Mouse (Mus musculus): ENCODE data around the gene Doxl2. TPM values are rescaled to one million over a fixed set of nuclear protein-coding genes. Genes with fewer than 3 reads are reported as not detected.

The Doxl2 gene
- polyA plus RNA-seq, 1 experiment, result not detected

GRCm38 (mm10) chr6:49008420-49009160 is 33.8 kb downstream of the Doxl2 start:
- no peak for DNase-seq (ENCODE audit: extremely low spot score in 1 of 2, low spot score in 1 of 2)

- no peak for DNase-seq (ENCODE audit: extremely low spot score in 1 of 2, low spot score in 1 of 2)
These were observed 34.4 kb downstream of the Doxl2 start for GRCm38 (mm10) chr6:49009161-49009555.

- no peak for DNase-seq (ENCODE audit: extremely low spot score in 1 of 2, low spot score in 1 of 2)
These were observed 34.9 kb downstream of the Doxl2 start for GRCm38 (mm10) chr6:49009665-49010064.

- DNase-seq (ENCODE audit: extremely low spot score in 1 of 2, low spot score in 1 of 2), result no peak
These were observed 36.4 kb downstream of the Doxl2 start for GRCm38 (mm10) chr6:49011191-49011590.

- no peak for DNase-seq (ENCODE audit: extremely low spot score in 1 of 2, low spot score in 1 of 2)
These were observed 38.3 kb downstream of the Doxl2 start for GRCm38 (mm10) chr6:49013023-49013422.

DNA sequence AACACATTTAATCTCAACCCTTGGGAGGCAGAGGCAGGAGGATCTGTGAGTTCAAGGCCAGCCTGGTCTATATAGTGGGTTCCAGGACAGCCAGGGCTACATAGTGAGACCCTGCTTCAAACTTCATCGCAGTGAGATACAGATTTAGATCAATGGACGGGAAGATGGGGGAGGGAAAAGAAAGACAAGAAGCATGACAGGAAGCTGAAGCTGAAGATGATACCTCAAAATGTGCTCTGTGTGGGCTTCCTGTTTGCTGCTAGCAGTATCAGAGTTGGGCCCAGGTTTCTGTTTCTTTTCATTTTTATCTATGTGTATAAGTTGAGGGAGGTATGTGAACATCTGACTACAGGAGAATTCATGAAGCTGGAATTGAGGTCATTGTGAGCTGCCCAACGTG is 38.7 kb downstream of the Doxl2 start:
- DNase-seq (ENCODE audit: extremely low spot score in 1 of 2, low spot score in 1 of 2), result no peak

- DNase-seq (ENCODE audit: extremely low spot score in 1 of 2, low spot score in 1 of 2), result no peak
These were observed 42.4 kb downstream of the Doxl2 start for GRCm38 (mm10) chr6:49017150-49017549.

DNA sequence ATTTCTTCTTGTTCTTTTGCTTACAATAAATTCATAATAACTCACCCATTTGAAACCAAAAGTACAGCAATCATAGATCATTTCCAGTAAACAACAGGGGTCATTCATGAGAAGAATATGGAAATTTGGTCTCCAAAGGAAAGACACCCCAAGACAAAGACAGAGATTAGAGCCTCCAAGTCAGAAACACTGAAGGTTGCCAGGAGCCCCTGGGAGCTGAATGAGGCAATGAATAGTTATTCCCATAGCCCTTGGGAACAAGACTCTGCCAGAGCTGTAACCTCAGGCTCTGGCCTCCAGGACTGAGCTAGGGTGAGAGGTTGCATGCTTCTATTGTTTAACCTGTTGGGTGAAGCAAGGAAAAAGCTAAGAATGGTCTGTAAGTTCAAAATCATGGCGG is 44.6 kb downstream of the Doxl2 start:
- no peak for DNase-seq (ENCODE audit: extremely low spot score in 1 of 2, low spot score in 1 of 2)

DNA sequence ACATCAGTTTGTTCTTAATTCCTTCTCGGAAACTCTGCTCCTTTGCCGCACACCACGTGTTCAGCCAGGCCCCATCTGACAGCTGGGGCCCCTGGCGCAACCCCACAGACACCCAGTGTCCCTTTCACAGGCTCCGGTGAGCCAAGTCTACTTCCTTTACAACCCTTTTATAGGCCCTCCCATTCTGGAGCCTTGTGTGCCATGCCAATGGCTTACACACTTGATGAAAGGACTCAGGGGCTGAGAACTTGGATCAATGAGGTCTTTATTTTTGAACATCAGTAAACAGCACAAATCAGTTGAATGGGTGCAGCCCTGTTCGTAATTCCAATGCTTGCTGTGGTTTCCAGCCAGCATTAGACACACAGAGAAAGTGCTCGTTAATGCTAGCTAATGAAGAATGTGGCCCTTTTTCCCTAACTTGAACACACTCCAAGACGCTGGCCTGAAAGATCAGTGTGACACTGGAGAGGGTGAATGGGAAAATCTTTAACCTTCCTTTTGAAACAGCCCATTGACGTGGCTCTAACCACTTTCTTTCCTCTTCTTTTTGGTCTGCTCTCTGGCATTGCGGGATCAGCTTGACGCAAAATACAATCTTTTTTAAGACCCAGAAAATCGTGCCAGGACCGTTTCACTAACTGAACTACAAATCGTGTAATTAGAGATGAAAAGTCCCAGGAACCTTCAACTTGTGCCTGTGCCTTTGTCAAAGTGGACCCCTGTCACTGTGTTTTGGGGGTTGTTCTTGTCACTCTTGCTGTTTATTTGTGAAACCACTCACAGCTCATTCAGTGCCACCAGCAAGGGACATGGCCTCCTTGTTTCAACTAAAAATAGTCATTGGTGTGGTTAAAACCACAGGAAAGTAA is 46.6 kb downstream of the Doxl2 start:
- DNase-seq (ENCODE audit: extremely low spot score in 1 of 2, low spot score in 1 of 2), result peak; percentile 56 to 58

GRCm38 (mm10) chr6:49022384-49022783 is 47.6 kb downstream of the Doxl2 start:
- DNase-seq (ENCODE audit: extremely low spot score in 1 of 2, low spot score in 1 of 2), result no peak

DNA sequence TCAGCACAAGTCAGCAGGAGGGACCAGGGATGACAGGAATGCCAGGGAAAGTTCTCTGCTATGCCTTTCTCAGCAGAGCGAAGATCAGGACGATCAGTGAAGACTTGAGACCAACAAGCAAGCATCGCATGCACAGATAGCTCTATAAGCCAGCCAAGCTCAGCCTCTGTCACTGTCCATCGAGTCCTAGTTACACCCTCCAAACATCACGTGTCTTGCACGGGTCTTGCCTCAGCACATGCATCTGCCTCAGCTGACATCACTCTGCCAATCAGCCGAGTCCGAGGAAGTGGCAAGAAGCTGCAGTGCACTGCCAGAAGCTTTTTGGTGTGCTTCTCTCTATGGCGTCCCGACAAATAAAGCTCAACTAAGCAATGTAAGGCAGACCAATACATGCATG is 48.6 kb downstream of the Doxl2 start:
- DNase-seq (ENCODE audit: extremely low spot score in 1 of 2, low spot score in 1 of 2), result no peak

GRCm38 (mm10) chr6:49025290-49025689 is 50.5 kb downstream of the Doxl2 start:
- no peak for DNase-seq (ENCODE audit: extremely low spot score in 1 of 2, low spot score in 1 of 2)

- no peak for DNase-seq (ENCODE audit: extremely low spot score in 1 of 2, low spot score in 1 of 2)
These were observed 51.7 kb downstream of the Doxl2 start for GRCm38 (mm10) chr6:49026496-49026895.

- DNase-seq (ENCODE audit: extremely low spot score in 1 of 2, low spot score in 1 of 2), result no peak
These were observed 53.3 kb downstream of the Doxl2 start for GRCm38 (mm10) chr6:49028019-49028418.

Other genes with a start within 250 kb of the Doxl2 start
- 1.6 TPM in 2 replicates for gene Gimap1, start 235.9 kb upstream of the Doxl2 start, polyA plus RNA-seq (2012; rRNA removed)
- 0.67 and 0.82 TPM in 2 replicates for gene Gimap5, start 228.8 kb upstream of the Doxl2 start, polyA plus RNA-seq (2012; rRNA removed)
- gene Gimap3, start 204.1 kb upstream of the Doxl2 start, polyA plus RNA-seq (2012; rRNA removed), result 0.28 and 0.34 TPM in 2 replicates
- 23.7 and 28.1 TPM in 2 replicates for gene Tmem176a, start 134.0 kb upstream of the Doxl2 start, polyA plus RNA-seq (2012; rRNA removed)
- 80.2 and 89.1 TPM in 2 replicates for gene Tmem176b, start 133.5 kb upstream of the Doxl2 start, polyA plus RNA-seq (2012; rRNA removed)
- gene Aoc1, start 102.1 kb upstream of the Doxl2 start, polyA plus RNA-seq (2012; rRNA removed), result 0.10 and 0.38 TPM in 2 replicates
- 0.12 and 0.32 TPM in 2 replicates for gene 1600015I10Rik, start 45.1 kb upstream of the Doxl2 start, polyA plus RNA-seq (2012; rRNA removed)
- not detected in 2 replicates for gene Svs1, start 11.9 kb downstream of the Doxl2 start, polyA plus RNA-seq (2012; rRNA removed)
- gene Gpnmb, start 61.6 kb downstream of the Doxl2 start, polyA plus RNA-seq (2012; rRNA removed), result 7.0 and 8.5 TPM in 2 replicates
- 16.9 and 17.3 TPM in 2 replicates for gene Malsu1, start 98.8 kb downstream of the Doxl2 start, polyA plus RNA-seq (2012; rRNA removed)
- gene Igf2bp3, start 240.0 kb downstream of the Doxl2 start, polyA plus RNA-seq (2012; rRNA removed), result 0.06 and 0.13 TPM in 2 replicates

Measured in frontal cortex, adult 2 months (tissue).